In genomic region chr2:151969396-151969795, GRCm38 (mm10) we compare ENCODE assay signal across 13 mouse cellular contexts. TPM values are rescaled to one million over a fixed set of nuclear protein-coding genes. Genes with fewer than 3 reads are reported as not detected.
DNase-seq lines count a peak whose midpoint lies in the region; ATAC-seq and TF ChIP-seq lines count a peak whose summit lies in the region.
"Had no signal": no experiment of that assay in that cellular context is flagged by ENCODE, and none has a peak within 500 bp of the region (broad histone marks: within the 10 kb centered on the region; RNA-seq: fewer than 3 reads in every experiment).

No protein-coding gene starts in this region.

- no peak overlapping the region for H3K4me2 ChIP-seq in heart, embryonic 11.5 days
- H3K4me2 ChIP-seq in forebrain, embryonic 11.5 days (ENCODE audit: low read depth, low read length, severe bottlenecking): peak overlapping the region; percentile 52
- H3K4me2 ChIP-seq in hindbrain, embryonic 16.5 days (ENCODE audit: low read length): peak overlapping the region; percentile 68
- H3K4me2 ChIP-seq in midbrain, postnatal 0 days (ENCODE audit: low read depth, low read length, poor library complexity, severe bottlenecking): peak overlapping the region; percentile 72
- no peak overlapping the region for H3K4me2 ChIP-seq in liver, embryonic 11.5 days

- no peaks in the 10 kb centered on the region for H3K36me3 ChIP-seq in heart, embryonic 11.5 days (ENCODE audit: control insufficient read depth, insufficient read depth, low read length)
- H3K36me3 ChIP-seq in forebrain, embryonic 11.5 days (ENCODE audit: control insufficient read depth, insufficient read depth, low read length): no peaks in the 10 kb centered on the region; the same call in 1 of the 2 replicates
- no peaks in the 10 kb centered on the region for H3K36me3 ChIP-seq in hindbrain, embryonic 16.5 days (ENCODE audit: control insufficient read depth, insufficient read depth, low read length)
- H3K36me3 ChIP-seq in midbrain, postnatal 0 days (ENCODE audit: insufficient read depth, low read length): no peaks in the 10 kb centered on the region
- peaks cover 16% of the 10 kb centered on the region; the same call in 1 of the 2 replicates for H3K36me3 ChIP-seq in liver, embryonic 11.5 days (ENCODE audit: control insufficient read depth, insufficient read depth, low read length)

- peak; percentile 93 for DNase-seq in heart, adult 11 months
- DNase-seq in forebrain, embryonic 11.5 days (ENCODE audit: low spot score): no peak
- no peak for DNase-seq in midbrain, postnatal 0 days (ENCODE audit: low spot score)
- DNase-seq in layer of hippocampus, postnatal 14 days (ENCODE audit: low spot score in 2 of 2): no peak
- DNase-seq in cerebellum, adult 2 months: no peak
- no peak for DNase-seq in liver, embryonic 11.5 days (ENCODE audit: low spot score)
- DNase-seq: cerebellum, postnatal 14 days; left cerebral cortex, postnatal 4 days; lung, adult 2 months had no signal

- WGBS in heart, embryonic 11.5 days (ENCODE audit: insufficient replicate concordance): 88% methylated on average over 6 of the region's 6 CpGs
- 95% methylated on average over 6 of the region's 6 CpGs for WGBS in forebrain, embryonic 11.5 days
- 87% methylated on average over 6 of the region's 6 CpGs for WGBS in hindbrain, embryonic 16.5 days
- 89% methylated on average over 6 of the region's 6 CpGs for WGBS in midbrain, postnatal 0 days
- WGBS in cerebellum, adult 2 months: 82% methylated on average over 6 of the region's 6 CpGs
- WGBS in liver, embryonic 11.5 days: 85% methylated on average over 6 of the region's 6 CpGs

- TF ChIP-seq POLR2A in cerebellum, adult 2 months (IDR thresholded peaks at IDR 0.05; ENCODE audit: borderline replicate concordance, insufficient read depth, low read length): no peak

- no peak for ATAC-seq in heart, embryonic 11.5 days (replicated peaks; ENCODE audit: insufficient number of reproducible peaks, low FRiP score, low TSS enrichment)
- no peak for ATAC-seq in forebrain, embryonic 11.5 days (replicated peaks; ENCODE audit: low FRiP score)
- no peak for ATAC-seq in hindbrain, embryonic 16.5 days
- ATAC-seq in midbrain, postnatal 0 days (ENCODE audit: low FRiP score): no peak
- no peak for ATAC-seq in liver, embryonic 11.5 days (replicated peaks; ENCODE audit: low FRiP score)
- ATAC-seq: activated CD4-positive, CD25-positive, alpha-beta regulatory T cell, adult 4 months had no signal

- no peaks in the 10 kb centered on the region for H3K9me3 ChIP-seq in heart, embryonic 11.5 days (replicated peaks; ENCODE audit: control insufficient read depth, low read length)
- H3K9me3 ChIP-seq in forebrain, embryonic 11.5 days (ENCODE audit: control insufficient read depth, low read length): no peaks in the 10 kb centered on the region
- H3K9me3 ChIP-seq in hindbrain, embryonic 16.5 days (ENCODE audit: control insufficient read depth, low read length): no peaks in the 10 kb centered on the region
- no peaks in the 10 kb centered on the region for H3K9me3 ChIP-seq in midbrain, postnatal 0 days (ENCODE audit: low read length)
- H3K9me3 ChIP-seq in liver, embryonic 11.5 days (ENCODE audit: control insufficient read depth, low read length): no peaks in the 10 kb centered on the region
- H3K9me3 ChIP-seq: G1E had no signal

- no peak overlapping the region for H3K27ac ChIP-seq in heart, embryonic 11.5 days (ENCODE audit: low read depth, low read length)
- no peak overlapping the region for H3K27ac ChIP-seq in forebrain, embryonic 11.5 days (ENCODE audit: low read depth, low read length)
- H3K27ac ChIP-seq in hindbrain, embryonic 16.5 days (ENCODE audit: low read depth, low read length): no peak overlapping the region
- no peak overlapping the region; the same call in 1 of the 2 replicates for H3K27ac ChIP-seq in midbrain, postnatal 0 days (ENCODE audit: low read depth, low read length)
- no peak overlapping the region for H3K27ac ChIP-seq in cerebellum, adult 2 months (ENCODE audit: insufficient read depth, low read length)
- no peak overlapping the region for H3K27ac ChIP-seq in liver, embryonic 11.5 days (ENCODE audit: low read depth, low read length)

- peaks cover 42% of the 10 kb centered on the region for H3K27me3 ChIP-seq in heart, embryonic 11.5 days (ENCODE audit: control insufficient read depth, insufficient read depth, low read length)
- H3K27me3 ChIP-seq in forebrain, embryonic 11.5 days (ENCODE audit: control insufficient read depth, insufficient read depth, low read length): no peaks in the 10 kb centered on the region; the same call in 1 of the 2 replicates
- H3K27me3 ChIP-seq in hindbrain, embryonic 16.5 days (replicated peaks; ENCODE audit: control insufficient read depth, insufficient read depth, low read length): no peaks in the 10 kb centered on the region; the same call in 1 of the 2 replicates
- no peaks in the 10 kb centered on the region for H3K27me3 ChIP-seq in midbrain, postnatal 0 days (ENCODE audit: insufficient read depth, low read length)
- no peaks in the 10 kb centered on the region; the same call in 1 of the 2 replicates for H3K27me3 ChIP-seq in cerebellum, adult 2 months (ENCODE audit: control insufficient read depth, insufficient read depth, low read length)
- H3K27me3 ChIP-seq in liver, embryonic 11.5 days (replicated peaks; ENCODE audit: control insufficient read depth, insufficient read depth, low read length): peaks cover 21% of the 10 kb centered on the region

- H3K9ac ChIP-seq in heart, embryonic 11.5 days (ENCODE audit: low read depth, low read length): no peak overlapping the region
- H3K9ac ChIP-seq in forebrain, embryonic 11.5 days (ENCODE audit: low read length): peak overlapping the region; percentile 3; the same call in 1 of the 2 replicates
- H3K9ac ChIP-seq in hindbrain, embryonic 16.5 days (ENCODE audit: low read depth, low read length): no peak overlapping the region
- no peak overlapping the region for H3K9ac ChIP-seq in midbrain, postnatal 0 days (replicated peaks; ENCODE audit: low read length, poor library complexity, severe bottlenecking)
- no peak overlapping the region for H3K9ac ChIP-seq in liver, embryonic 11.5 days (ENCODE audit: low read depth, low read length)

- H3K4me3 ChIP-seq in heart, embryonic 11.5 days (ENCODE audit: low read depth, low read length): no peak overlapping the region
- peak overlapping the region; percentile 4; the same call in 1 of the 2 replicates for H3K4me3 ChIP-seq in forebrain, embryonic 11.5 days (ENCODE audit: low read depth, low read length)
- no peak overlapping the region for H3K4me3 ChIP-seq in hindbrain, embryonic 16.5 days (ENCODE audit: low read length)
- no peak overlapping the region for H3K4me3 ChIP-seq in midbrain, postnatal 0 days (ENCODE audit: low read depth, low read length)
- H3K4me3 ChIP-seq in cerebellum, adult 2 months (replicated peaks; ENCODE audit: insufficient read depth, low read depth, low read length): no peak overlapping the region
- no peak overlapping the region for H3K4me3 ChIP-seq in liver, embryonic 11.5 days (ENCODE audit: low read depth, low read length)

- TF ChIP-seq CTCF in midbrain, postnatal 0 days (IDR thresholded peaks at IDR 0.05): no peak
- TF ChIP-seq CTCF in cerebellum, adult 2 months (IDR thresholded peaks at IDR 0.05; ENCODE audit: borderline replicate concordance, insufficient read depth, low read depth, low read length): no peak

- H3K4me1 ChIP-seq in heart, embryonic 11.5 days (ENCODE audit: control insufficient read depth, insufficient read depth, low read length): peaks cover 30% of the 10 kb centered on the region
- H3K4me1 ChIP-seq in forebrain, embryonic 11.5 days (replicated peaks; ENCODE audit: control insufficient read depth, insufficient read depth, low read length): peaks cover 34% of the 10 kb centered on the region
- H3K4me1 ChIP-seq in hindbrain, embryonic 16.5 days (ENCODE audit: control insufficient read depth, insufficient read depth, low read depth, low read length): peaks cover 66% of the 10 kb centered on the region
- H3K4me1 ChIP-seq in midbrain, postnatal 0 days (ENCODE audit: insufficient read depth, low read length): peaks cover 25% of the 10 kb centered on the region; the same call in 1 of the 2 replicates
- peaks cover 17% of the 10 kb centered on the region for H3K4me1 ChIP-seq in cerebellum, adult 2 months (ENCODE audit: control insufficient read depth, insufficient read depth, low read length)
- H3K4me1 ChIP-seq in liver, embryonic 11.5 days (replicated peaks; ENCODE audit: control insufficient read depth, insufficient read depth, low read length): peaks cover 42% of the 10 kb centered on the region

RNA-seq across cellular contexts. Expression of gene Fam110a, which starts 10.6 kb away (rescaled TPM):
- 9.7 and 10.5 TPM in 2 replicates for polyA plus RNA-seq in heart, embryonic 11.5 days (2014; fragmentation: Nextera tagmentation; extraction: Ambion mirVana)
- 85.6 and 88.1 TPM in 2 replicates for polyA plus RNA-seq in forebrain, embryonic 11.5 days (2014; fragmentation: Nextera tagmentation; extraction: Ambion mirVana)
- 43.4 and 45.9 TPM in 2 replicates for polyA plus RNA-seq in hindbrain, embryonic 16.5 days (2015; fragmentation: Nextera tagmentation; extraction: Ambion mirVana)
- 25.9 and 28.7 TPM in 2 replicates for total RNA-seq in midbrain, postnatal 0 days (2014; rRNA removed)
- 36.1 and 43.5 TPM in 2 replicates for polyA plus RNA-seq in midbrain, postnatal 0 days (2015; fragmentation: Nextera tagmentation; extraction: Ambion mirVana)
- 1 to 10 TPM; 8.2 to 9.5 TPM for total RNA-seq in layer of hippocampus, postnatal 14 days (2021)
- polyA plus RNA-seq in cerebellum, adult 2 months (2012; rRNA removed): 8.3 and 8.9 TPM in 2 replicates
- 15.0 and 17.0 TPM in 2 replicates for polyA plus RNA-seq in liver, embryonic 11.5 days (2014; fragmentation: Nextera tagmentation; extraction: Ambion mirVana)

RNA-seq across cellular contexts. Expression of gene Slc52a3, which starts 26.9 kb away (rescaled TPM):
- polyA plus RNA-seq in heart, embryonic 11.5 days (2014; fragmentation: Nextera tagmentation; extraction: Ambion mirVana): 0.80 and 0.86 TPM in 2 replicates
- 1.0 and 1.4 TPM in 2 replicates for polyA plus RNA-seq in forebrain, embryonic 11.5 days (2014; fragmentation: Nextera tagmentation; extraction: Ambion mirVana)
- 1.8 and 2.3 TPM in 2 replicates for polyA plus RNA-seq in hindbrain, embryonic 16.5 days (2015; fragmentation: Nextera tagmentation; extraction: Ambion mirVana)
- 2.6 and 3.5 TPM in 2 replicates for total RNA-seq in midbrain, postnatal 0 days (2014; rRNA removed)
- polyA plus RNA-seq in midbrain, postnatal 0 days (2015; fragmentation: Nextera tagmentation; extraction: Ambion mirVana): 2.2 and 2.6 TPM in 2 replicates
- total RNA-seq in layer of hippocampus, postnatal 14 days (2021): 1 to 10 TPM; 3.2 to 3.7 TPM
- 2.1 and 2.6 TPM in 2 replicates for polyA plus RNA-seq in cerebellum, adult 2 months (2012; rRNA removed)
- polyA plus RNA-seq in liver, embryonic 11.5 days (2014; fragmentation: Nextera tagmentation; extraction: Ambion mirVana): 1.9 and 2.2 TPM in 2 replicates

RNA-seq across cellular contexts. Expression of gene Angpt4, which starts 58.4 kb away (rescaled TPM):
- 0.21 and 0.30 TPM in 2 replicates for polyA plus RNA-seq in heart, embryonic 11.5 days (2014; fragmentation: Nextera tagmentation; extraction: Ambion mirVana)
- polyA plus RNA-seq in forebrain, embryonic 11.5 days (2014; fragmentation: Nextera tagmentation; extraction: Ambion mirVana): not detected in 2 replicates
- 0.36 and 0.46 TPM in 2 replicates for polyA plus RNA-seq in hindbrain, embryonic 16.5 days (2015; fragmentation: Nextera tagmentation; extraction: Ambion mirVana)
- 0.24 and 0.38 TPM in 2 replicates for total RNA-seq in midbrain, postnatal 0 days (2014; rRNA removed)
- 0.09 and 0.25 TPM in 2 replicates for polyA plus RNA-seq in midbrain, postnatal 0 days (2015; fragmentation: Nextera tagmentation; extraction: Ambion mirVana)
- total RNA-seq in layer of hippocampus, postnatal 14 days (2021): under 1 TPM; 0.14 to 0.52 TPM
- 0.23 and 0.25 TPM in 2 replicates for polyA plus RNA-seq in cerebellum, adult 2 months (2012; rRNA removed)
- 0.32 and 0.42 TPM in 2 replicates for polyA plus RNA-seq in liver, embryonic 11.5 days (2014; fragmentation: Nextera tagmentation; extraction: Ambion mirVana)
- total RNA-seq: G1E; left cerebral cortex, postnatal 4 days had no signal
- polyA plus RNA-seq: activated CD4-positive, CD25-positive, alpha-beta regulatory T cell, adult 4 months; G1E had no signal

Comparison
In these comparisons a context has a peak if more than half of its experiments do, and no peak if none do; other contexts are left out.
1. H3K4me2 ChIP-seq: peak in forebrain, embryonic 11.5 days (single experiment), hindbrain, embryonic 16.5 days (single experiment) and midbrain, postnatal 0 days (single experiment); none in heart, embryonic 11.5 days (single experiment) and liver, embryonic 11.5 days (single experiment).